Mouse (Mus musculus) layer of hippocampus, postnatal 36 days (tissue): ENCODE measurements around the gene Hoga1. TPM values are rescaled to one million over a fixed set of nuclear protein-coding genes. Genes with fewer than 3 reads are reported as not detected.

ENCODE experiments used
- DNase-seq, 2 experiments: peaks; one replicate each; pipeline ENCODE4 v3.0.0; 2022
- total RNA-seq, 2 experiments: library from RNA; stranded (reverse); gene quantifications; 2 replicates each; pipeline ENCODE4 v1.2.3; 2021

Gene Hoga1
- 1 to 10 TPM; 5.8 to 8.7 TPM for total RNA-seq

DNA sequence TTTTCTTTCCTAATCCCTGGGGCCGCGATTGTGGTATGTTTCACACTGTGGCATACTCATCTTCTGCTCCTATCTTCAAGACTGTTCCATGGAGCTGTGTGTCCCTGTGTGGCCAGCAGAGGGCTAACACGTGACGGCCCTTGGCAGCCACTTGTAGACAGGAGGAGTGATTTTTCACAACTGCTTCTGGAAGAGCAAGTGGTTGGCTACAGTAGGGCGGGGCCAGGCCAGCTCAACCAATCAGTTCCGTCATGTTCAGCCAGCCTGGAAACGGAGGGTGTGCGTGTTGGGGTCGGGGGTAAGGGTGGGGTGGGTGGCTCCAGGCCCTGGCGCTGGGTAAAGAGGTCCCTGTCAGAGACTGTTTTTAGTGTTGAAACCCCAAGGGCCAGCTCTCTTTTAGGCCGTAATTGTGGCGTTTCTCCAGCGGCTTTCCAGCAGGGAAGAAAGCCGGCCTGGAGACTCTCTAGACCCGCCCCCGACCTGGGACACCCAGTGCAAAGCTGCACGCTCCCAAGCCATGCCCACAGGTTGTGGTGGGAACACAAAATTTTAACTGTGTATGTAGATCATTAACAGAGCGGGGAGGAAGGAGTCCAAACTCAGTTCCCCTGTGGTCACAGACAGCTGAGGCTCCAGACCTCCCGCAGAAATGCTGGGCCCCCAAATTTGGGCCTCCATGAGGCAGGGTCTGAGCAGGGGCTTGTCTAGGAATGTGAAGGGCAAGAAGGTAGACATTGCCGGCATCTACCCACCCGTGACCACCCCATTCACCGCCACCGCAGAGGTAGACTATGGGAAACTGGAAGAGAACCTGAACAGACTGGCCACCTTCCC, at the start of gene Hoga1:
TSS of gene Hoga1 (plus strand) at position 342 of the 834 bp plus-strand sequence.
- DNase-seq = no peak

GRCm38 (mm10) chr19:41997090-41997489, 48.3 kb upstream of the Hoga1 start:
- no peak for DNase-seq

DNA sequence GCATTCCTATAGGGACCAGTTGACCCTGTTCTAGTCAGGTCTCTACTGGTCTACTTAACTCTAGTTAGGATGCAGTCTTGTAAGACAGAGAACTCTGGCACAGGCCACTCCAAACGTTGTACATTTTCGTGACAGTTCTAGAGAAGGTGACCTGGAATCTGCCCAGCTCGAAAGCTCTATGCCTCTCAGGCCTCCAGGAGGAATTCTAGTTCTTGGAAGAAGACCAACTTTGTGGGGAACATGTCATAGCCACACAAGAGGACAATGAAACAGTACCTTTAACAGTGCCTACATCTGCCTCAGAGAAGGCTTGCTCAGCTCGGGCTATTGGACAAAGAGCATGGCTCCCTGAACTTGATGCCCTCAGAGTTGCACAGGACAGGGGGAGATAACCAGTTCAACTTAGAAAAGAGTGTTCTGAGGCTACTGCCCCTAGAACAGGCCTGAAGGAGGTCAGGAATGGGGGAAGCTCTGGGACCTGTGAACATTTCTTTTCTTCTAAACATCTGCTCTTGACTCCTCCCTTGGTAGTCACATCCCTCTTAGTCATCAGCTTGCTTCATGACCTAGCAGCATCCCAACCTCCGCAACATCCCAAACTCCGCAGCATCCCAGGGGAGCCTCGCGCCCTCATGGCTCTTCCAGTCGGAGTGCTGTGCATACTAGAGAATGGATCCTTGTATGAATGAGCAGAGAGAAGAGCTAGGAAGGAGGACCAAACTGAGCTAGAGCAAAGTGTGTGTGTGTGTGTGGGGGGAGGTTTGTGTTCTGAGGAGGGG, 46.5 kb upstream of the Hoga1 start:
- DNase-seq = no peak

DNA sequence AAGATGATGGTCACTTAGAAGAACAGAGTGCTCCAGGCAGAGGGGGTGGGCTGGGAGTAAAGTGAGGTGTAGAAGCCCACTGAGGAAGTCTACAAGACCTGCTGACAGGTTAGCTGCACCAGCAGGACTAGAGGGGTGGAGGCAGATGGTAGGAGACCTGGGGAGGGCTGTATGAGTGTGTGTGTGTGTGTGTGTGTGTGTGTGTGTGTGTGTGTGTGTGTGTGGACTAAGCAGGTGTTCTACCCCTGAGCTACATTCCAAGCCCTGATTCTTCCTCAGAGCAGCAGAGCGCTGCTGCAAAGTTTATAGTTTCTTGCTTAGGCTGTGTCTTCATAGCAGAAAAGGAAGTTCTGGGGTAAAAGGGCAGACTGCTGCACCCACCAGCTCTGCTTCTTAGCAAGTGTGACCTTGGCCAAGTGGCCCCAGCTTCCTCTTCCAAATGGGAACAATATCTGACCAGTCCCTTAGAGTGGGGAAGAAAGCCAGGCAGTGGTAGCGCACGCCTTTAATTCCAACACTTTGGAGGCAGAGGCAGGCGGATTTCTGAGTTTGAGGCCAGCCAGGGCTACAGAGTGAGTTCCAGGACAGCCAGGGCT, 45.6 kb upstream of the Hoga1 start:
- DNase-seq = no peak

DNA sequence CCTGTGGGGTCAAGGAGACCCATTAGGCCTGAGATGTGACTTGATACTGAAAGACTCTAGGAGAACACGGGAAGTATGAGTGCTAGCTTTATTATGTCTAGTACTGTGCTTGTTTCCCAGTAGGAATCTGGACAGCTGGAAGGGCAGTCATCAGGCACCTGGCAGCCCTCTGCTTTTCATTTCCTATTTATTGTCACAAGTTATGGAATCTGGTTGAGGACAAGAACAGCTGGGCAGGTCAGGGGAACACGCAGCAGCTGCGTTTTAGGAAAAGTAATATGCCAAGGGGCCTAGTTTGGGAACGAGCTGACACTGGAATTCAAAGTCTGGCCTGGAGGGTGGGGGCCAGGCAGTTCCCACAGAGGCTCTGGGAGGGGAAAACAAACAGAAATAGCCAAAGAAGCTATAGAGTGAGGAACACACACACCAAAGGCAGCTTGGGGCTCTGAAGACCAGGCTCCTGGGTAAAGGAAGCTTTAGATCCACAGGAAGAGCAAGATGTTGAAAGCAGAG, 44.9 kb upstream of the Hoga1 start:
- DNase-seq = no peak

- no peak for DNase-seq
Observed at GRCm38 (mm10) chr19:42001253-42001980, 44.0 kb upstream of the Hoga1 start.

DNA sequence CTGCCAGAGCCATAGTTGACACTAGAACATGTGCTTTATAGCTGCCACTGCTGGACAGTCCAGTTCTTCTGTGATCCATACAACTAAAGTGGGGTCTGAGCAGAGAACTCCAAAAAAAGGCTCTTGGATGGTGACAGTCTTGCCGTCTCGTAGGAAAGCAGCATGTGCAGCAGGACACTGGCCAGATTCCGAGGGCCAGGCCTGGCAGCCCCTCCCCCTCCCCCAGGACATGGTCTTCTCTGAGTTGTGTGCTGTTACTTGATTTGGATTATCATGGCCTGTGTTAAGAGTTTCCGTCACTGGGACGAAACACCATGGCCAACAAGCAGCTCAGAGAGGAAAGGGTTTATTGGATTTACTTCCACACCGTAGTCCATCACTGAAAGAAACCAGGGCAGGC, 41.2 kb upstream of the Hoga1 start:
- DNase-seq = no peak

- DNase-seq = no peak
Observed at GRCm38 (mm10) chr19:42005616-42006015, 39.8 kb upstream of the Hoga1 start.

GRCm38 (mm10) chr19:42006568-42006967, 38.8 kb upstream of the Hoga1 start:
- no peak for DNase-seq

DNA sequence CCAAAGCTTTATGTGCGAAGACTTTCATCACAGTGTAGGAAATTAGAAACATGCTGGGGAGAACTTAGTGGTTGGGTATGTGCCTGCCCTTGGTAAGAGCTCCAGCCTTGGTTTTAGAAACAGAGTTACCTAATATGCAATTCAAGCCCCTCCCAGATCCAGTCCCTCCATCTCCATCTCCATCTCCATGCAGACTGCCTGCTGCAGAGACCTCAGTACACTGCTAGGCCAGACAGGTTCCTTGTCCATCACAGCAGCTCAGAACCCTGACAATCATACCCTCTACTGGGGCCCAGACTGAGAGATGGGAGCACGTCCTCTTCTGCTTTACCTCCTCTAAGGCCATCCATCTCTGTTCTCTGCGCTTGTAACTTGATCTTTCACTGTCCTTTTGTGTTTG, 36.8 kb upstream of the Hoga1 start:
- no peak for DNase-seq

GRCm38 (mm10) chr19:42009067-42009466, 36.3 kb upstream of the Hoga1 start:
- no peak for DNase-seq

GRCm38 (mm10) chr19:42010436-42010835, 35.0 kb upstream of the Hoga1 start:
- no peak for DNase-seq

GRCm38 (mm10) chr19:42011123-42011522, 34.3 kb upstream of the Hoga1 start:
- no peak for DNase-seq

DNA sequence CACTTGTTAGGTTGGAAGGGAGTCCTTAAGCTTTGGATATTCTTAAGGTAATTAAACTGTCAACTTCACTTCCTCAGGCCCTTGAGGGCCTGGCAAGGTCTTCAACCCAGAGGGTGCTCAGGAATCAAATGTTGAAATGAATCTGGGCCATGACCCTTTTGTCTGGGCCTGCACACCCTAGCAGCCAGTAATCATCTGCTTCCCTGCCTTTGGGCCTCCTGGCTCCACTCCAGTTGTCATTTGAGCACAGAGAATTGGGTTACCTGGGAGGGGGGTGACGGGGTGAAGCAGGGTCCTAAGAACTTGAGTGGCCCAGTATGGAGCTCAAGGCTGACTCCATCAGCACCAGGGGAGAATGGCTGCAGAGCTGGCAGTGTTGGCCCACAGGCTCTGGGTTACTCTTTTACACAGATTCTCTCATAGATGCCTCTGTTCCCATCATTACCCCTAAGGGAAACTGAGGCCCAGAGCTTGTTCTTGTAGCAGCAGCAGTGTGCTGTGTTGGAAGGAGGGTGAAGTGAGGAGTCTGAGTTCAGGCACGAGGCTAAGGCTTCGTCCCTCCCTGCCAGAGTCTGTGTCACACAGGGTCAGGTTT, 31.1 kb upstream of the Hoga1 start:
- DNase-seq = no peak

DNA sequence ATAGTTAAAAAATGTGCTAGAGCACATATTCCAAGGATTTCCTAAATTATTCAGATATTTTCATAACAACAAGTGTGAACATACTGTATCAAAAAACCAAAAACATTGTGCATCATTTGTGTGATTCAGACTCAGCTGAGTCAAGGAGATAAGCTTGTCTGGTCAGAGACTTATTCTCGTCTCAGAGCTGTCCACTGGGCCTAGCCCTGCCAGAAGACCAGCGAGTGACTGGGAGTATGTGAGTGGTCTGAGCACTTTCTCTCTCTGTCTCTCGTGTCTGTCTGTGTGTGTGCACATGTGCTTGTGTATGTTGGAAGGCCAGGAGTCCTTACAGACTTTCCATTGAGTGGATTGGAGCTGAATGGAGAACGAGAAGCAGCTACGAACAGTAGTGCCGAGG, 30.4 kb upstream of the Hoga1 start:
- no peak for DNase-seq

DNA sequence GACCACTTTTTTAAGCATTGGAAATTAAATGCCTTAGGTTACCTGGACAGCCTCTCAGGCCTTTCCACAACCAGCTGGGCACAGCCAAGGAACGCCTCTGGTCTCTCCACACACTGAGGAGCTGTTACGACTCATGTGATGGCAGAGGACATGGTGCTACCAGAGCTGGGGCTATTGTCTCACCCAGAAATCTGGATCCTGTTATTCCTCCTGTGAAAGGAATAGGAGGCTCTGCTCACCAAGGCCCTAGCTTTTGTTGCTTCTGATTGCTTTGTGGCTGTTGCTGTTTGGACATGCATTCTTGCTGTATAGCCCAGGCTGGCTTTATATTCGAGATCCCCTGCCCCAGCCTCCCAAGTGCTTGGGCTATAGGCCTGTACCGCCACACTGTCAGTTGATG, 29.2 kb upstream of the Hoga1 start:
- DNase-seq = no peak

- peak; percentile 31 to 45 for DNase-seq
Observed at GRCm38 (mm10) chr19:42016840-42017239, 28.6 kb upstream of the Hoga1 start.

DNA sequence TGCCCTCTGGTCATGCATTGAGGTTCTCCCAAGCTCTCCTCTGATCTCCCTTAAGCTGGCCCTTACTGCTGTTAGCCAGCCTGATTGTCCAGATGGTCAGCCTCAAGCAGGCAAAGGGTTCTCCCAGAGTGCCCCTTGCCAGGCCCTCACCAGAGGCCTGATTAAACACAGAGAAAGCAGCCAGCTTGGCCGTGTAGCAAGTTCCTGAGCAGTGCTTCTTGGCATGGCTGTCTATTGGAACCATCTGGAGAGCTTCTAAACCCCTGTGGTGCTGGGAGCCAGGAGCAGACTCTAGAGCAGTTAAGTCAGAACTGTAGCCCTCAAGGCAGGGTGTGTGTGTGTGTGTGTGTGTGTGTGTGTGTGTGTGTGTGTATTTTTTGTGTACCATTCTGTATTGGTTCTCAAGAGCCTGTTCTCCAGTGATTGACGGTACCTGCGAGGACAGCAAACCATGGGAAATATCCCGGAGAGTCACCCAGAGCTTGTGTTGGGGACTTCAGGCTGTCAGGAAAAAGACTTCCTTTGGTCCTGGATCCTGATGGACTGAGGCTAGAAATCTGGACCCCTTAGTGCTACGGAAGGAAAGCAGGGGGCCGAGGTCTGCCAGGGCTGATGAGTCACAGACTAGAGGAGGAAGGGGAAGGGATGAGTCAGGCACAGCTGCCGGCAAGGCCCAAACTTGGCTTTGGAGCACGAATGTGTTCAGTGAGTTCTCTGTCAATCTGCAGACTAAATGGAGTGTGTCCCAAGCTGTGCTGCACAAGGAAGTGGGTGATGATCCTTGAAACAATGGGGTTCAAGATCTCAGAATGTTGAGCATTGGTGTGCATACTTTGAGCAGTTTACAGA, 27.8 kb upstream of the Hoga1 start:
- peak; percentile 43 to 54 for DNase-seq

DNA sequence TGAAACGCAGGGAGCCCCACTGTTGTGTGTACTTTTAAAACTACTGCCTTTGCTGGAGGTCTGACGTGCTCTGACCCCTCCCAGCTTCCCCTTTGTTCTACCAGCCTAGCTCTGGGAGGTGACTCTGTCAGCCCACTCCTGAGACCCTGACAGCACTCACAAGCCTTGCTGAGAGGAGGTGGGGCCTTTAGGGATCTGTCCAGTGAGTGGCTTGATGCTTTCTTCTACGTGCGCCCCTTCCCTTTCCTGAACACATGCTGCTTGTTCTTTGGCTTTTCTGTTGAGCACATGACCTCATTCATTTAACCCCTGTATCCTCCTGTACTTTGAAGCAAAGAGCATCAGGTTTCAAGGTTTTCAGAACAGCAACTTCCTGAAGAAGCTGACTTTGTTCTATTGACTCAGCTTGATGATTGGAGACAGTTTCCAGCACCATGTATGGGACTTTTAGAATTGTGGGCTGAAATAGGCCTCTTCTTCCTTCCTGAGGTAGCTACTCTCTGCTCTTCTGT, 26.3 kb upstream of the Hoga1 start:
- DNase-seq = no peak

DNA sequence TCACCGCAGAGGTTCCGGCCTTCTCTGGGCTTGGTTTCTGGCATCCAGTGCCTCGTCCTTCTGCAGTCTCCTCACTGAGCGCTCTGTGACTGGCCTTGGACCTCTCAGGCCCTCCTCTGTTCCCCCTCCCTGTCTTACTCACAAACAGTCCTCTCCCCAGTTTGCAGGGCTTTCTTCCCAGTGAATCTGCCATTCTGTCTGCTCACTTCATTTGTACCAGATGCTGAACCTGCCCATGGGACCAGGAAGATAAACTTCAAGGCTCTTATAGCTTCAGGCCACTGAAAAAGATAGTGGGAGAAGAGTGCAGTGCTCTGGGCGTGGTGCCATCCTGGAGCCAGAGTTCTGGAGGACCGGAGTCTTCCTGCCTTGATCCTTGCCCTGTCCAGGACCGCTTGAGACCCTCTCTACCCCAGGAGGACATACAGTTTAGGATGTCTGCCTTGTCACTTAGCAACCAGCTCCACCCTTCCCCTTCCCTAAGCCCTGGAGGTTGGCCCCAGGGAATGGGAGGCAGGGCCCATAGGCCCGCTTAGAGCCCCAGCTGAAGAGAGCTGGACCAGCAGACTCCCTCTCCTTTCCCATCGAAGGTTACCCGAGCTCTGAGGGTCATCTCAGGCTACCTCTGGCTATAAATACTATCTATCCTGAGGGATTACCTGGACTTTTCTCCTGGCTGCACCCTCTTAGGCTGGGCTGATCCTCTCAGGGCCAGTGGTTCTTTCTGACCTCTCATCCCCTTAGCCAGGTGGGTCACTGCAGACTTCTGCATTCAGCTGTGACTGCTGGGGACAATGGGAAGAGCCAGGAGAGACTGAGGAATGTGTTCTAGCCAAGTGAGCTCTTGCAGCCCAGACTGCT, 23.5 kb upstream of the Hoga1 start:
- no peak for DNase-seq
